Mouse (Mus musculus) MEL (cell line): ENCODE measurements around the gene Rnf167. TPM values are rescaled to one million over a fixed set of nuclear protein-coding genes. Genes with fewer than 3 reads are reported as not detected.

Experiments used
- DNase-seq: peaks from one replicate; pipeline ENCODE4 v3.0.0; 2011; ENCODE audit warnings: low read depth, low spot score
- H3K27ac ChIP-seq: 2 replicates; pipeline ENCODE4 v1.5.1; 2012; ENCODE audit warnings: low read depth, mild to moderate bottlenecking, control low read depth, low read length, moderate library complexity; ENCODE audit not compliant: control insufficient read depth
- H3K27me3 ChIP-seq, 2 experiments: fragments of 150-350 bp in 1 of 2; sonication (generic) in 1 of 2; 2 replicates each; pipeline ENCODE4 v1.6.1; 2012; ENCODE audit warnings: low read length in 2 of 2, mild to moderate bottlenecking in 2 of 2, improper control_type of control experiment in 1 of 2, moderate library complexity in 1 of 2; ENCODE audit not compliant: insufficient read depth in 2 of 2, control insufficient read depth in 1 of 2
- H3K36me3 ChIP-seq, 2 experiments: 2 replicates each; pipeline ENCODE4 v1.6.1; 2012 to 2014; ENCODE audit warnings: low read length in 2 of 2, improper control_type of control experiment in 1 of 2, inconsistent platforms in 1 of 2, mild to moderate bottlenecking in 1 of 2; ENCODE audit not compliant: insufficient read depth in 2 of 2, control insufficient read depth in 1 of 2
- H3K4me1 ChIP-seq, 2 experiments: fragments of 150-350 bp in 1 of 2; sonication (generic) in 1 of 2; 2 replicates each; pipeline ENCODE4 v1.6.1; 2012; ENCODE audit warnings: low read length in 2 of 2, improper control_type of control experiment in 1 of 2, mild to moderate bottlenecking in 1 of 2; ENCODE audit not compliant: insufficient read depth in 2 of 2, control insufficient read depth in 1 of 2
- H3K4me3 ChIP-seq, 2 experiments: fragments of 150-350 bp in 1 of 2; sonication (generic) in 1 of 2; 2 replicates each; pipeline ENCODE4 v1.5.1; 2012; ENCODE audit warnings: low read depth in 2 of 2, low read length in 2 of 2, mild to moderate bottlenecking in 2 of 2, moderate library complexity in 2 of 2, control low read depth in 1 of 2, improper control_type of control experiment in 1 of 2; ENCODE audit not compliant: control insufficient read depth in 1 of 2, insufficient read depth in 1 of 2
- H3K79me2 ChIP-seq: 2 replicates; pipeline ENCODE4 v1.6.1; 2012; ENCODE audit warnings: mild to moderate bottlenecking, low read length, moderate library complexity; ENCODE audit not compliant: control insufficient read depth, poor library complexity, insufficient read depth
- H3K9ac ChIP-seq: 2 replicates; pipeline ENCODE4 v1.6.1; 2012; ENCODE audit warnings: low read depth, mild to moderate bottlenecking, control low read depth, low read length, moderate library complexity; ENCODE audit not compliant: control insufficient read depth, poor library complexity, severe bottlenecking
- H3K9me3 ChIP-seq: fragments of 150-350 bp; sonication (generic); replicated peaks from 2 replicates; pipeline ENCODE4 v1.6.1; 2012; ENCODE audit warnings: mild to moderate bottlenecking, low read length, improper control_type of control experiment, moderate library complexity; ENCODE audit not compliant: insufficient read depth
- CHD1 ChIP-seq: IDR thresholded peaks from 2 replicates; pipeline ENCODE4 v1.6.1; 2012; ENCODE audit warnings: low read depth, mild to moderate bottlenecking, inconsistent platforms, low read length, improper control_type of control experiment
- E2F4 ChIP-seq: IDR thresholded peaks from 2 replicates; pipeline ENCODE4 v1.6.1; 2011; ENCODE audit warnings: low read depth, low read length, improper control_type of control experiment, borderline replicate concordance
- GABPA ChIP-seq: IDR thresholded peaks from 2 replicates; pipeline ENCODE4 v1.6.1; 2012; ENCODE audit warnings: low read depth, mild to moderate bottlenecking, inconsistent platforms, low read length, improper control_type of control experiment, moderate library complexity
- HCFC1 ChIP-seq: IDR thresholded peaks from 2 replicates; pipeline ENCODE4 v1.6.1; 2012; ENCODE audit warnings: low read depth, mild to moderate bottlenecking, inconsistent platforms, low read length, improper control_type of control experiment, moderate library complexity
- MAX ChIP-seq: IDR thresholded peaks from 2 replicates; pipeline ENCODE4 v1.6.1; 2011; ENCODE audit warnings: low read length, improper control_type of control experiment
- MAZ ChIP-seq: IDR thresholded peaks from 2 replicates; pipeline ENCODE4 v1.6.1; 2012; ENCODE audit warnings: low read depth, mild to moderate bottlenecking, inconsistent platforms, low read length, improper control_type of control experiment
- MXI1 ChIP-seq: IDR thresholded peaks from 2 replicates; pipeline ENCODE4 v1.6.1; 2011; ENCODE audit warnings: mild to moderate bottlenecking, low read depth, low read length, improper control_type of control experiment
- MYB ChIP-seq: IDR thresholded peaks from 2 replicates; pipeline ENCODE4 v1.6.1; 2011; ENCODE audit warnings: mild to moderate bottlenecking, low read depth, low read length, improper control_type of control experiment
- MYC ChIP-seq: IDR thresholded peaks from 2 replicates; pipeline ENCODE4 v1.6.1; 2011; ENCODE audit warnings: low read depth, mild to moderate bottlenecking, low read length, improper control_type of control experiment, moderate library complexity
- RAD21 ChIP-seq: IDR thresholded peaks from 2 replicates; pipeline ENCODE4 v1.6.1; 2011; ENCODE audit warnings: mild to moderate bottlenecking, low read depth, low read length, improper control_type of control experiment
- RCOR1 ChIP-seq: IDR thresholded peaks from 2 replicates; pipeline ENCODE4 v1.6.1; 2012; ENCODE audit warnings: low read depth, mild to moderate bottlenecking, inconsistent platforms, low read length, improper control_type of control experiment
- SMC3 ChIP-seq: IDR thresholded peaks from 2 replicates; pipeline ENCODE4 v1.6.1; 2011; ENCODE audit warnings: low read depth, low read length, improper control_type of control experiment
- UBTF ChIP-seq: IDR thresholded peaks from 2 replicates; pipeline ENCODE4 v1.6.1; 2012; ENCODE audit warnings: low read depth, mild to moderate bottlenecking, inconsistent platforms, low read length, improper control_type of control experiment, moderate library complexity, borderline replicate concordance; ENCODE audit not compliant: insufficient read depth
- USF1 ChIP-seq: IDR thresholded peaks from 2 replicates; pipeline ENCODE4 v1.6.1; 2014; ENCODE audit warnings: low read depth, mild to moderate bottlenecking, inconsistent platforms, low read length, improper control_type of control experiment, moderate library complexity
- USF2 ChIP-seq, 2 experiments: IDR thresholded peaks; 2 replicates each; pipeline ENCODE4 v1.6.1; 2011 to 2012; ENCODE audit warnings: improper control_type of control experiment in 2 of 2, low read length in 2 of 2, borderline replicate concordance in 1 of 2, inconsistent platforms in 1 of 2, low read depth in 1 of 2, mild to moderate bottlenecking in 1 of 2; ENCODE audit not compliant: insufficient read depth in 1 of 2
- polyA plus RNA-seq, 2 experiments: library from polyadenylated mRNA; stranded (reverse) in 1 of 2; unstranded in 1 of 2; fragments of >175 nt in 1 of 2; fragments of >200 nt in 1 of 2; gene quantifications; 2 replicates each; pipeline versions ENCODE4 v1.2.1 to v1.2.4; 2012; ENCODE audit warnings: low replicate concordance in 2 of 2, low read depth in 1 of 2; ENCODE audit not compliant: insufficient read length in 2 of 2, insufficient read depth in 1 of 2, missing spikeins in 1 of 2
- total RNA-seq: library from RNA; depleted of rRNA; stranded (reverse); fragments of 300-350 nt; gene quantifications from 2 replicates; pipeline ENCODE4 v1.2.3, GENCODE M21; 2012

The Rnf167 gene
- total and polyA plus RNA-seq, 3 experiments = 31.4 to 44.4 TPM; not detected in 1

DNA sequence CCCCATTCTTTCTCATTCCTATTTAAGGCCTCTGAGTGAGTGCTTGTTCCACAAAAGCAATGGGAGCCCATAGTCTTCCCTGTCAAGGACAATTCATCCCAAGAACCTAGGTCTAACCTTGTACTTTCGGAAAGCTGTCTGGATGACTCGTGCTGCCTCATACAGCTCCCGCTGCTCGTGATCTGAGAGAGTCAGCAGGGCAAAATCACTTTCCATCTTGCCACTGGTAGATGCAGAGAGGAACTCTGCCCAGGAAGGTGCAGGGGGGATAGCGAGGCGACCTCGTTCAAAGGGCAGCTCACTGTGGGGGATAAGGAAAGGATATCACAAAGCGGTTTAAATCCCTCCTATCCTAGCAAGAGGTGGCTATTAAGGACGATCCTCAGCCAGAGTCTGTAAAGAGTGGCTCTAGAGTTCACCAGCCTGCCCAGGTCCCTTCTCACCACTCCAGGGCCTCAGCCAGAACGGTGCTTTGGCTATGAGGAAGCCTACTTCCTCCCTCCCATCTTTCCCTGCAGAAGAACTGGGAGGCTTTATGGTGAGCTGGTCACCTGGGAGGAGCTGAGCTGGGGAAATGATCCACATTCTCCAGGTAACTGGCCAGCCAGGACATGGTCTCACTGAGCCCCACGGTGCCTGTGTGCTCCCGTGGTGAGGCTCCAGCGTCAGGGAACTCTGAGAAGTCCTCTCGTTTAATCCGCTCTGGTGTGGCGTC lies 24.5 kb downstream of the Rnf167 start:
- Histone ChIP-seq H3K27me3 (no peaks in the 10 kb centered on the region), H3K9ac (no peak overlapping the region), H3K36me3 (peaks cover 0 to 11% of the 10 kb centered on the region in 2 experiments; a peak in 2 of 4 replicates), H3K27ac (no peak overlapping the region), H3K9me3 (no peaks in the 10 kb centered on the region), H3K4me1 (peaks cover 2 to 24% of the 10 kb centered on the region in 2 experiments; a peak in 3 of 4 replicates), H3K79me2 (peaks cover 18% of the 10 kb centered on the region), H3K4me3 (no peak overlapping the region)
- no peak for DNase-seq
- no peak for TF ChIP-seq RAD21
- no peak for TF ChIP-seq MXI1

DNA sequence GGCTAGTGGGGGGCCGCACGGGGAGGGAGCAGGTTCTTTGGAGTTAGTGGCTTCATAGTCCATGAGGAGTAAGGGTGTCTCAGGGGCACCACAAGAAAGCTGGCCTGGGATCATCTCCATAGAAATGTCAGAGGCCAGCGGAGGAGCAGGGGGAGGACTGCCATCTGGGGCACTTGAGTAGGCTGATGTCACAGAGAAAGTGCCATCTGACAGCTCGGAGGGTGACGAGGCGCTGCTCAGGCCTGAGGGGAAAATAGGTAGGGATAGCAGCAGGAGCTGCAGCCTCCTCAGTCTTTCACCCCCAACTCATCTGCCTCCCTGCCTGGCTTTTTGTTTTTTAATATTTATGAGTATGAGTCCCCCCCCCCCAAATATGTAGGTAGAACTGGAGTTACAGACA lies 27.0 kb downstream of the Rnf167 start:
- H3K27me3 ChIP-seq = no peaks in the 10 kb centered on the region
- no peak overlapping the region for H3K9ac ChIP-seq
- DNase-seq = no peak
- no peak overlapping the region for H3K4me3 ChIP-seq
- H3K36me3 ChIP-seq = peaks cover 0 to 6% of the 10 kb centered on the region in 2 experiments; a peak in 2 of 4 replicates
- 0 out of 4 replicates have a peak, but pooled peaks cover 0 to 15% of the 10 kb centered on the region in 2 experiments for H3K4me1 ChIP-seq
- H3K27ac ChIP-seq = no peak overlapping the region
- TF ChIP-seq SMC3 (no peak), MAX (no peak), HCFC1 (no peak), CHD1 (no peak), E2F4 (no peak), RCOR1 (no peak), RAD21 (no peak), USF1 (no peak), UBTF (no peak), GABPA (no peak), USF2 (IDR thresholded peaks at IDR 0.05; ENCODE audit: borderline replicate concordance in 1 of 2, insufficient read depth in 1 of 2, low read depth in 1 of 2, low read length in 2 of 2) (no peak), MYC (no peak), MAZ (no peak), MYB (no peak)
- peaks cover 5% of the 10 kb centered on the region; the same call in 1 of the 2 replicates for H3K79me2 ChIP-seq
- H3K9me3 ChIP-seq = no peaks in the 10 kb centered on the region
